Mouse (Mus musculus): Measurements from ENCODE around the gene Pex7.

- TF ChIP-seq CTCF (IDR thresholded peaks at IDR 0.05; ENCODE audit: low read depth) (no peak), EP300 (IDR thresholded peaks at IDR 0.05; ENCODE audit: low read depth) (no peak)
Observed at GRCm38 (mm10) chr10:19877257-19877656, 30.2 kb downstream of the Pex7 start.
